Mouse (Mus musculus) kidney, postnatal 14 days (tissue): ENCODE results near the gene Evl.

Source experiments
- DNase-seq: peaks from one replicate; pipeline ENCODE4 v3.0.0; 2022; ENCODE audit warnings: mixed read lengths

The Evl gene

GRCm38 (mm10) chr12:108591586-108591985 lies 37.1 kb downstream of the Evl start:
- DNase-seq = no peak

GRCm38 (mm10) chr12:108592866-108593265 lies 38.3 kb downstream of the Evl start:
- DNase-seq = no peak

- DNase-seq = no peak
Measured at GRCm38 (mm10) chr12:108600864-108601263, 46.3 kb downstream of the Evl start.

DNA sequence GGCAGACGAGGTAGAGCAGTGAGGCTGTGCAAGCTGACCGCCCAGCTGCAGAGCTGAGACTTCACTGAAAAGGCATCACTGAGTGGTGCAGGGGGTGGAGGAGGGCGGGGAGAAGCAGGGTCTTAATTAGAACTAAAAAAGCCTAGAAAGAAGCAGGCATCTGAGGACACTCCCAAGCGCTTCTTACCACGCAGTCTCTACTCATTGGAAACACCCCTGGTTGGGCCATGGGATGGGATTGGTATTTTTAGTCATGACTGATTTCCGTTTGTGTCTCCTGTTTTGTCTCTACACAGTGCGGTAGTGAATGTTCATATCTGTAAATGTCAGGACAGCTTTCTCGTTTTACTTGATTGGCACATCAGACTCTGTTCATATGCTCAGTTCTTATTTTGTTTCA lies 46.8 kb downstream of the Evl start:
- no peak for DNase-seq

DNA sequence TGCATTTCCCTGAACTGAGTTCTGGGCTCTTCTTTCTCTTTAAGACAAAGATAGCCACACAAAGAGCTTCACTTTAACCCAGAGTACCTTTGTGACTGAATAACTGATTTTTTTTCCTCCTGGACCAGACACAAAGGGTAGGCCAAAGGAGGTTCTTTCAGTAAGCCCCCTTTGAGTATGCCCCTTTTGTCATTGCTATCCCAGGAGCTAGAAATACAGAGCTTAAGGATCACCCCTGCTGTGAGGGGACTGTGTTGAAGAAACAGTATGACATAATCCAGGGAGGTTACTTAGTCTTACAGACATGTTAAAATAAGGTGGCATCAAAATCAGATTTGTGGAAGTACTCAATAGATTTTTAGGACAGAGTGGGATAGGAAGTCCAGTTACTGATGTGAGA lies 50.0 kb downstream of the Evl start:
- DNase-seq = no peak

DNA sequence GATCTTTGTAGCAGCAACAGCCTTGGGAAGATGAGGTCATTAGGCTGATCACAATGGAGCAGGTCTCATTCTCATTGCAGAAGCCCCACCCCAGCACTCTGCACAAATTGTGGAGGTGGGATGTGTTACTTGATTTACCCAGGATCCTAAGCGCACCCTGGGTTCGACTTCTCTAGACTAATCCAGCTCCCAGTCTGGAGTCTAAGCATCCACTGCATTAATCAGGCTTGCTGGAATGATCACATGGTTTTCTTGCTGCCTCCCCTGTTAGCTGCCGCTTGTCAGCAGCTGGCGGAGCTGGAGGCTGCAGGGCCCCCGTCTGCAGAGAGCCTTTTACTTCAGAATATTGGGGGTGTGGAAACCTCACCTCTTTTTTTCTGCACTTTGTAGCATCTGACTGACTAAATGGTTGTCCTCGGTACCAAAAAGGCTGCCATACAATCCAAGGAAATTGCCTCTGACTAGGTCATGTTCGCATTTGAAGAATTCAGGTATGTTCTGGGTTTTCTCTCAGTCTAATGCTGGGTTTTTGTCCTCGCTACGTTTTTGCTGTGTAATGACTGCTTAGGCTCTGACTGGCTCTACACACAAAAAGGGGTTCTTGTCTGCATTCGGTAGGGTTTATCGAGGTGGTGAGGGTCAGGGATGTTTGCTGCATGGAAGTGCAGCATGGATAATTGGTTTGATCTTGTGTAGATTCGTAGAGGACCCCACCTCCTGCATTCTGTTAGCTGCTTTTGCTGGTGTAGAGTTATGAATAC lies 51.2 kb downstream of the Evl start:
- no peak for DNase-seq

DNA sequence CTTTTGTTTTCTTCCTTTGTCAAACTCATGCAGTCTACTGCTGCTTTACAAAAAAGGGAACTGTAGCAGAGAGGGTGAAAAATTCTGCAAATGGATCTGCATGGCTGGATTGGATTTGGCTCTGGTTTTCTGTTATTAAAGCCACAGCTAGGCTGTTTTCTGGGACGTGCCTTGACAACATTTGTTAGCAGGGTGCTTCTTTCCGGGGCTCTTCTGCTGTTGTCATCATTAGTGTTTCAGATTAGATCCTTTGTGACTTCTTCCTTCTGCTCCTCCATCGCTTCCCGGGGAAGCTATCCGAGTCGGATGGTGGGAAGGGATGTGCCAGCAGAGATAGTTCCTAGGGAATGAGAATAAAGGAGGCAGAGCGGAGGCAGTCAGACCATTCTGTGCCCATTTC lies 51.8 kb downstream of the Evl start:
- no peak for DNase-seq

DNA sequence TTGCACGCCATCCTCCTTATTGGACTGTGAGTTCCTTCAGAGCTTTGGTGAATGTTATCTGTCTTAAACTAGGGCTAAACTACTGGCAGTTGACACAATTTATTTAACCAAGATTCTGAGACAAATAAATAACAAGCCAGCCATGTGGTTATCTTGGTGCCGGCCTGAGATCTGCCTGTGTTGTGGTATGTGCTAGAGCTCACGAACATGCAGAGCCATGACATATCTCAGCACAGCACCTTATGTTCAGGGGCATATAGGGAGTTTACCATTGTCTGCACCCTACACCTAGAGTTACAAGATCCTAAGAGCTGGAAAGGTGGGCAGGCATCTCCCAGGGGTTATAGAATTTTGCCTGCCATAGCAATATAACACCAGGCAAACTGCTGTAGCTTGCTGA lies 54.9 kb downstream of the Evl start:
- no peak for DNase-seq

DNA sequence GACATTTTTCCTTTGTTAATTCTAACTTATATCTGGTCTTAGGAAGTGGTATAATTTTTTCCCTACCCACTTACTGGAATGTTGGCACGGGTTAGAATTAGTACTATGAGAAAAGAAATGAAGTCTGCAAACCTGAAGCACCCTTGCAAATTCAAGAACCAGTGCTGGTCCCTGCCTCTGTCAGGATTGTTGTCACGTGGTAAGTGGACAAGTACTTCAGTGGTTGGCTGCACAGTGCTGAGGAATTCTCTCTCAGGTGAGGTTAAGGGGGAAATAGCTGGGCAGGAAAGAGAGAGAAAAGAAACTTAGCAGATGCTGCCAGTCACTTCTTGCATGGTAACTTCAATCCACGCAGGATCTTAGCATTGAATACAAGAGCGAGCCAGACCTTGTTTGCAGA lies 55.7 kb downstream of the Evl start:
- no peak for DNase-seq

DNA sequence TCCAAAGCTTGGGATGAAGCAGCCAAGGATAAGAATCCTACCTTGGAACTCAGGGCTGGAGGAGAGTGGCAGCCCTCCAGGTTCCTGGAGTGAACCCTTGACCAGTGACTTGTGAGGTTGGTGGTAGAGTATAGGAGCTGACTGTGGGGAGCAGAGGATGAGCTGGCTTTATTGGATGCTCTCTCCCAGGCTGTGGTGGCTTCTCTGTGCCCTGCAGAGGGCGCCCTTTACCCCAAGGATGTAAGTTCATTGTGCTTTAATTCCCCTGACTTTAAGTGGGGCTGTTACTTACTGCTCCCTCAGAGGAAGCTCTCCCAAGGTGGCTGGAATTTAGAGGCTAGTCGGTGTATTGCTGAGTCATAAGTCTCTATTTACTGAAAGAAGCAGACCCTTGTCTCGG lies 58.6 kb downstream of the Evl start:
- DNase-seq = peak; percentile 84

GRCm38 (mm10) chr12:108617511-108617910 lies 63.0 kb downstream of the Evl start:
- no peak for DNase-seq

GRCm38 (mm10) chr12:108619853-108620416 lies 65.4 kb downstream of the Evl start:
- DNase-seq = peak; percentile 24

DNA sequence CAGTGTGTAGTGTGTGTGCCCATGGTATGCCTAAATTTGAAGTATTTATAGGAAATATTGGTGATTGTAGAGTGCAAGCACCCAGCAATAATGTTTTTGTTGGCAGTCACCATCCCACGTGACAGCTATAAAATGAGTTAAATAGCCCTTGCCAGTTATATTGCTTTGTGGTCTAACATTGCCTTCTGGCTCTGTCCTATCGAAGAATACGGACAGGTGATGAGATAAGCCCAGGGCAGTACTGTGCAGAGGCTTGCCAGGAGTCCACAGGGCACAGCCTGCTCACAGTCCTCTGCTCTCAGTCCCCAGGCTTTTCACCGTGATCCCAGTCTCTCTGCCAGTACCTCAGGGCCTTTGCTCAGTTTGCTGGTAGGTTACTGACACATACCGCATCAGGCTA lies 67.9 kb downstream of the Evl start:
- no peak for DNase-seq

DNA sequence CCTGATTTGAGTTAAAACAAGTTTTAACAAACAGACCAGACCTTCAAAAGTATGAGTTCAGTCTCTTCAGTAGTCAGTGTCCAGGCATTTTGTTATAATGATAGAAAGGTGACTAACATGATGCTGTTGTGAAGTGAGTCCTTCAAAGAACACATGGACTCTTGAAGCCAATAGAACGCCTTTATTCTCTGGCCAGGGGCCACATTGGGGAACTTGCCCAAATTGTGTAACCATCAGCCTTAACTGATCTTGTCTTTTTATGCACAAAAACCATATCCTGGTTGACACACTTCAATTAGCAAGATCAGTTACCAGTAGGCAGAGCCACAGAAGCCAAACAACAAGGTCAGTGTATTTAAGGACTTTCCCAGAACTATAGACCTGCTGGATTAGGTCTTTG lies 75.0 kb downstream of the Evl start:
- DNase-seq = no peak

DNA sequence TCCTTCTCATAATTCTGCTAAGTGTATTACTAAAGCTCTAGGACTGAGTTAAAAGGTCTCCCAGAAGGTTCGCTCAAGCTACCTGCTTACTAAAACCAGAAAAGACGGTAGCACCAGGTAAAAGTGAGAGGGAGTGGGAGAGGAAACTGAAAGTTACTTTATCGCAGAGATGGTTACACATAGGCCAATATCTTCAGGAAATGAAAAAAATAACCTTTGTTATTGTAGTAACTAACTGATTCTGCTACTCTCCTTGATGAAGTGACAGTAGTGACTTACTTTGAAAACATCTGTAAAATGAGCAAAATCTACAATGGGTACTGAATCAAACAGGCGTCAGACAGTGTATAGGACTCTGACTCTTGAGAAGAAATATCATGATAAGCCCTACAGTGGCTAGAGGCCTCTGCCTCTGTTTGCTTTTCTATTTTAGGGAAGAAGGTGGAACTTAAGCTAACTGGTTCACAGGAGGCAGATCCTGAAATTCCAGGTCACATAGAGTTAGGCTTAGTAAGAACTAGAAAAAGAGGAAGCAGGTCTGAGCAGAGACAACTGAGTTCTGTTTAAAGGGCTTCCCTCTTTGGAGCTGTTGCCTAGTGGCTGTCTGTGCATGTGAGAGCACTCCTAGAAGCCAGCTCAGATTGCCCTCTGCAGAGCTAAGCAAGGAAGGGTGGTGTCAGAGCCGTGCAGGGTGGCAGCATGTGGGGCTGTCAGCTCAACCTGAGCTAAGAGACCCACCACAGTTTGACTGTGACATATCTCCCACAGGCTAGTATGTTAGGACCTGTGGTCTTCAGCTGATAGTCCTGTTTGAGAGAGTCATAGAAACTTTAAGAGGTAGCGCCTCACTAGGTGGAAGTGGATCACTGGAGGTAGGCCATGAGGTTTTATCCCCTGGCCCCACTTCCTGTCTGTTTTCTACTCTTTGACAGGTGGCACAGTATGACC lies 76.5 kb downstream of the Evl start:
- DNase-seq = no peak

DNA sequence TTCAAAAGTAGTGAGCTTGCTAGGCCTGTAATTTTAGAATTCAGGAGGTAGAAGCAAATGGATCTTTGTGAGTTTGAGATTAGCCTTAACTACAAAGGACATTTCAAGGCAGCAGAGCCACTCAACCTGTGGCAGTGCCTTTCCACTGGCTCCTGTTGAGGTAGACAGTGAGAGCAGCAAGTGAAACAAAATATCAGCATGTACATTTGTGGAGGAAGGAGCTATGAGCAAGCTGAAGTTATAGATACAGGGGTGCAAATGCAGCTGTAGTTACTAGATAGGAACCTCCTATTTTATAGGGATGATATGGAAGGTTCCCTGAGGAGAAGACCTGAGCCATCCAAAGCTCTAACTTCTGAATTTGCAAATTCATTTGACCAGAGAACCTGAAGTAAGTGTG lies 78.0 kb downstream of the Evl start:
- no peak for DNase-seq

DNA sequence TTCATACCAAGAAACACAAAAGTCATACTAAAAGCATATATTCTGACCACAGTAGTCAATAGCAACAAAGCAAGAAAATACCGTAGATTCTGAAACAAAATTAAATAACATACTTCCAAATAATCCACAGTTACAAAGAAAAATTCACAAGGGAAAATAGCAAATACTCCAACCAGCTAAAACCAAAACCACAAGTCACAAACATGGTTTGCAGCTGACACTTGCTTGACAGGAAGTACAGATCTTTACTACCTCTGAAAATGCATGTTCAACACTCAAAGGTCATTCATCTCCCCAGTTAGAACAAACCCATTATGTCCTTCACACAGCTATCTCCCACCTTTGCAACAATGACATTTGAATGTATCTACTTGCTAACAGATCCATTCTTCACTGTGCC lies 79.5 kb downstream of the Evl start:
- DNase-seq = no peak

GRCm38 (mm10) chr12:108635501-108635900 lies 81.0 kb downstream of the Evl start:
- DNase-seq = no peak

- no peak for DNase-seq
Measured at GRCm38 (mm10) chr12:108637440-108637839, 82.9 kb downstream of the Evl start.

GRCm38 (mm10) chr12:108639126-108639525 lies 84.6 kb downstream of the Evl start:
- no peak for DNase-seq

GRCm38 (mm10) chr12:108642019-108642418 lies 87.5 kb downstream of the Evl start:
- DNase-seq = no peak

- no peak for DNase-seq
Measured at GRCm38 (mm10) chr12:108646234-108646633, 91.7 kb downstream of the Evl start.

DNA sequence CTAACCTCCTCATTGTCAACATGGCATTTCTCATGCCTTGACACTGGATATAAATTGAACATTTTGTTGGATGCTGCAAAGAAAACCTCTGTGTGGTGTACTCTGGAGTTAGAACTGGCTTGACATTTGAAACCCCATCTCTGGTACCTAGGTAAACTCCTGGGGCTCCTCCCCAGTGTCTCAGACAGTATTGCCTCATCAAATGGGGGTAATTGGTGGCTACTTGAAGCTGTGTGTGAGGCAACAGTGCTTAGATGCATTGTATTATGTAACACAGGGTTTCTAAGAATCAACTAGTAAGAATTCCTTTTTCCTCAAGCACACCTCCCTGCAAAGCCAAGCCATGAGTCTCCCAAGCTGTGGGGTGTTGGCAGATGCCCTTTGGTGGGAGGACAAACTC lies 93.3 kb downstream of the Evl start:
- DNase-seq = no peak
